Mouse (Mus musculus): ENCODE measurements around the gene Vps37d. TPM values are rescaled to one million over a fixed set of nuclear protein-coding genes. Genes with fewer than 3 reads are reported as not detected.

The Vps37d gene
- total RNA-seq, 1 experiment, result 2.0 TPM

DNA sequence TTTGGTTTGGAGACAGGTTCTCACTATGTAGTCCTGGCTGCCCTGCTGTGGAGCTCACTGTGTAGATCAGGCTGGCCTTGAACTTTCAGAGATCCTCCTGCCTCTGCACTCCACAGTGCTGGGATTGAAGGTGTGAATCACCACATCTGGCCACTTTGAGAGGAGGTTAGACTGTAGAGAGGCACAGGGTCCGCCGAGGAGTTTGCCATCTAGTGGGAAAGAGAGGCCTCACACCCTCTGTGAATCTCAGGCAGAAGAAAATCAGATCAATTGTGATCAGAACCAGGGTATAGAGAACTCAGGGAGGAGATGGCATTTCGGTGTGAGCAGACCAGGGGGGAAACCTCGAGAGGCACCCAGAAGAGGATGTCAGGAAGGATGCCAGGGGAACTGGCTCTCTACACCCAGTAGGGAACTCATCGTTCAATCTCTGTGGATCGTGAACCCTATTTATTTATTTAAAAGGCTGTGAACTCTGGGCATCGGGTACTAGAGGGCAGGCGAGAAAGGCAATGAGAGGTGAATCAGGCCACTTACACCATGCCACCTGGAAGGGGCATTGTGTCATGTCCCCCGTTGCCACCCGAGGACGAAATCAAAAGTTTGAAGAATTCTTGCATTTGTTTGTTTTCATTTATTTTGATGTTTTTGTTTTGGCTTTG is 26.1 kb upstream of the Vps37d start:
- no peak overlapping the region for H3K9ac ChIP-seq (ENCODE audit: insufficient read depth, low read depth, low read length, poor library complexity, severe bottlenecking)
- no peaks in the 10 kb centered on the region for H3K9me3 ChIP-seq (ENCODE audit: control insufficient read depth, insufficient read depth, low read depth, low read length)
- peak; percentile 55 for DNase-seq (ENCODE audit: low read depth, low spot score)
- no peak overlapping the region for H3K27ac ChIP-seq (ENCODE audit: insufficient read depth, low read depth, low read length, poor library complexity, severe bottlenecking)
- TF ChIP-seq HCFC1 (IDR thresholded peaks at IDR 0.05; ENCODE audit: borderline replicate concordance, insufficient read depth, low read length), result no peak
- peak; percentile 34; the same call in 1 of the 2 replicates for TF ChIP-seq ZC3H11A (IDR thresholded peaks at IDR 0.05; ENCODE audit: borderline replicate concordance, low read depth, low read length)
- no peak for TF ChIP-seq ZNF384 (IDR thresholded peaks at IDR 0.05; ENCODE audit: low read depth, low read length)
- TF ChIP-seq MAFK (IDR thresholded peaks at IDR 0.05; ENCODE audit: insufficient read depth, low read depth, low read length), result 0 out of 2 replicates have a peak, but pooled peaks have one; percentile 2
- TF ChIP-seq CHD2 (IDR thresholded peaks at IDR 0.05; ENCODE audit: low read depth, low read length), result no peak
- H3K4me3 ChIP-seq (ENCODE audit: insufficient read depth in 1 of 2, low read depth in 1 of 2, low read length in 2 of 2, poor library complexity in 1 of 2, severe bottlenecking in 1 of 2), result no peak overlapping the region
- peaks cover 0 to 4% of the 10 kb centered on the region in 2 experiments; a peak in 2 of 4 replicates for H3K4me1 ChIP-seq (ENCODE audit: control insufficient read depth in 2 of 2, insufficient read depth in 2 of 2, low read length in 2 of 2, poor library complexity in 1 of 2)
- H3K36me3 ChIP-seq (ENCODE audit: control insufficient read depth, insufficient read depth, low read length, poor library complexity, severe bottlenecking), result no peaks in the 10 kb centered on the region
- in situ Hi-C loops (cut with MboI; ENCODE audit: low sequenced_read_pairs in 2 of 2, unreplicated experiment in 2 of 2), result no loop called here

- H3K9ac ChIP-seq (ENCODE audit: insufficient read depth, low read depth, low read length, poor library complexity, severe bottlenecking), result no peak overlapping the region
- in situ Hi-C loops (cut with MboI; ENCODE audit: low sequenced_read_pairs in 2 of 2, unreplicated experiment in 2 of 2), result no loop called here
- no peaks in the 10 kb centered on the region for H3K4me1 ChIP-seq (ENCODE audit: control insufficient read depth in 2 of 2, insufficient read depth in 2 of 2, low read length in 2 of 2, poor library complexity in 1 of 2)
- H3K27ac ChIP-seq (ENCODE audit: insufficient read depth, low read depth, low read length, poor library complexity, severe bottlenecking), result no peak overlapping the region
- no peaks in the 10 kb centered on the region for H3K36me3 ChIP-seq (ENCODE audit: control insufficient read depth, insufficient read depth, low read length, poor library complexity, severe bottlenecking)
- DNase-seq (ENCODE audit: low read depth, low spot score), result no peak
- H3K9me3 ChIP-seq (ENCODE audit: control insufficient read depth, insufficient read depth, low read depth, low read length), result no peaks in the 10 kb centered on the region
- H3K4me3 ChIP-seq (ENCODE audit: insufficient read depth in 1 of 2, low read depth in 1 of 2, low read length in 2 of 2, poor library complexity in 1 of 2, severe bottlenecking in 1 of 2), result no peak overlapping the region
- TF ChIP-seq HCFC1 (IDR thresholded peaks at IDR 0.05; ENCODE audit: borderline replicate concordance, insufficient read depth, low read length) (no peak), ZC3H11A (IDR thresholded peaks at IDR 0.05; ENCODE audit: borderline replicate concordance, low read depth, low read length) (no peak), MAFK (IDR thresholded peaks at IDR 0.05; ENCODE audit: insufficient read depth, low read depth, low read length) (no peak), ZNF384 (IDR thresholded peaks at IDR 0.05; ENCODE audit: low read depth, low read length) (no peak), CHD2 (IDR thresholded peaks at IDR 0.05; ENCODE audit: low read depth, low read length) (no peak)
Measured at GRCm38 (mm10) chr5:135100981-135101380, 22.9 kb upstream of the Vps37d start.

DNA sequence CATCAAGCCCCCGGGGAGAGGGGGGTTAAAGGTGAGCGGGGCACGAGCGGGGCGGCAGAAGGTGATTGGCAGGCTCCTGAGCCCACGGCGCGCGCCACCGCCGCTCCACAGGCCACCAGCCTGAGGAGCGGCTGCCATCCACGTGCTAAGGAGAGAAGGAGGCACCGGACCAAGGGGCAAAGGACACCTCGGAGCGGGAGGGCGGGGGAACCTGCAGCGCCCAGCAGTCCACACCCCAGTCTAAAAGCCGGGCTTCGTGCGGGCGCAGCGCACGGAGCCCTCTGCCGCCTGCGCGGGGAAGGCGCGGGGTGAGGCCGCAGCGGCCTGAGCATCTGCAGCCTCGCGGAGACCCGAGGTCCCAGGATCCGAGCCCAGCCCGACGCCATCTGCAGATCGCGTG is 11.6 kb upstream of the Vps37d start, which contains the start of gene Mlxipl:
Gene Mlxipl (plus strand): TSS at position 238 of the 400 bp plus-strand sequence.
- Histone ChIP-seq H3K4me3 (ENCODE audit: insufficient read depth in 1 of 2, low read depth in 1 of 2, low read length in 2 of 2, poor library complexity in 1 of 2, severe bottlenecking in 1 of 2) (peak within 1 kb of the TSS; percentile 41 to 55), H3K27ac (ENCODE audit: insufficient read depth, low read depth, low read length, poor library complexity, severe bottlenecking) (no peak within 1 kb of the TSS), H3K4me1 (ENCODE audit: control insufficient read depth in 2 of 2, insufficient read depth in 2 of 2, low read length in 2 of 2, poor library complexity in 1 of 2) (peaks cover 0 to 3% of the 10 kb centered on the region in 2 experiments; a peak in 2 of 4 replicates), H3K9me3 (ENCODE audit: control insufficient read depth, insufficient read depth, low read depth, low read length) (no peaks in the 10 kb centered on the region), H3K9ac (ENCODE audit: insufficient read depth, low read depth, low read length, poor library complexity, severe bottlenecking) (peak within 1 kb of the TSS; percentile 59), H3K36me3 (ENCODE audit: control insufficient read depth, insufficient read depth, low read length, poor library complexity, severe bottlenecking) (no peaks in the 10 kb centered on the region)
- in situ Hi-C loops (cut with MboI; ENCODE audit: low sequenced_read_pairs in 2 of 2, unreplicated experiment in 2 of 2), result no loop called here
- no peak for TF ChIP-seq ZNF384 (IDR thresholded peaks at IDR 0.05; ENCODE audit: low read depth, low read length)
- no peak for TF ChIP-seq MAFK (IDR thresholded peaks at IDR 0.05; ENCODE audit: insufficient read depth, low read depth, low read length)
- TF ChIP-seq HCFC1 (IDR thresholded peaks at IDR 0.05; ENCODE audit: borderline replicate concordance, insufficient read depth, low read length), result no peak
- TF ChIP-seq ZC3H11A (IDR thresholded peaks at IDR 0.05; ENCODE audit: borderline replicate concordance, low read depth, low read length), result no peak
- TF ChIP-seq CHD2 (IDR thresholded peaks at IDR 0.05; ENCODE audit: low read depth, low read length), result no peak
- DNase-seq (ENCODE audit: low read depth, low spot score), result no peak

DNA sequence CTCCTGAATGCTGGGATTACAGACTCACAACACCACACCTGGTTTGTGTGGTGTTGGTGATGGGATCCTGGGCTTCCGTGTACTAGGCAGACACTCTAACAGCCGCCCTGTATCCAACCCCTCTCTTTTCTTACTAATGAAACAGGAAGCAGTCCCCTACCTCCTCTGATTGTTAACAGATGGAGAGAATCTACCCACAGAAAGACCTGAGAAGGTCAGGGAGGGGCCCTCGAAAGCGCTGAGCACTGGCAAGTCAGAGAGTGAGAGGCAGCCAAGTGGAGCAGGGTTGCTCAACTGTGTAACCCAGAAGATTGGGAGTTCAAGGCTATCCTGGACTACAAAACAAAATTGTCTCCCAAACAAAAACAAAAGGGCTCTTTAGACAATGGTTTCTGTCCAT is 8.8 kb upstream of the Vps37d start:
- no peak overlapping the region for H3K27ac ChIP-seq (ENCODE audit: insufficient read depth, low read depth, low read length, poor library complexity, severe bottlenecking)

More for the DNA sequence above, 8.8 kb upstream of the Vps37d start:
- in situ Hi-C loops (cut with MboI; ENCODE audit: low sequenced_read_pairs in 2 of 2, unreplicated experiment in 2 of 2), result no loop called here
- no peaks in the 10 kb centered on the region for H3K36me3 ChIP-seq (ENCODE audit: control insufficient read depth, insufficient read depth, low read length, poor library complexity, severe bottlenecking)
- H3K4me1 ChIP-seq (ENCODE audit: control insufficient read depth in 2 of 2, insufficient read depth in 2 of 2, low read length in 2 of 2, poor library complexity in 1 of 2), result no peaks in the 10 kb centered on the region; a peak in 2 of 4 replicates
- H3K9ac ChIP-seq (ENCODE audit: insufficient read depth, low read depth, low read length, poor library complexity, severe bottlenecking), result no peak overlapping the region
- no peak overlapping the region for H3K4me3 ChIP-seq (ENCODE audit: insufficient read depth in 1 of 2, low read depth in 1 of 2, low read length in 2 of 2, poor library complexity in 1 of 2, severe bottlenecking in 1 of 2)
- H3K9me3 ChIP-seq (ENCODE audit: control insufficient read depth, insufficient read depth, low read depth, low read length), result no peaks in the 10 kb centered on the region
- DNase-seq (ENCODE audit: low read depth, low spot score), result no peak
- no peak for TF ChIP-seq ZC3H11A (IDR thresholded peaks at IDR 0.05; ENCODE audit: borderline replicate concordance, low read depth, low read length)
- TF ChIP-seq HCFC1 (IDR thresholded peaks at IDR 0.05; ENCODE audit: borderline replicate concordance, insufficient read depth, low read length), result no peak
- TF ChIP-seq MAFK (IDR thresholded peaks at IDR 0.05; ENCODE audit: insufficient read depth, low read depth, low read length), result no peak
- no peak for TF ChIP-seq CHD2 (IDR thresholded peaks at IDR 0.05; ENCODE audit: low read depth, low read length)
- no peak for TF ChIP-seq ZNF384 (IDR thresholded peaks at IDR 0.05; ENCODE audit: low read depth, low read length)
